Mouse (Mus musculus) embryo, embryonic 11 days (tissue): ENCODE results near the gene Gpc4.

Experiments
- DNase-seq: peaks from one replicate; pipeline ENCODE4 v3.0.0-alpha.2; 2015

The Gpc4 gene

GRCm38 (mm10) chrX:52164738-52165554 is at the start of gene Gpc4:
Gene Gpc4 (minus strand): TSS chrX:52165252.
- DNase-seq: peak; percentile 83

- DNase-seq: peak; percentile 7
Observed at GRCm38 (mm10) chrX:52212846-52213245, 47.8 kb upstream of the Gpc4 start.

- DNase-seq: peak; percentile 49
Observed at GRCm38 (mm10) chrX:52199836-52200235, 34.8 kb upstream of the Gpc4 start.

GRCm38 (mm10) chrX:52193311-52193968 is 28.4 kb upstream of the Gpc4 start:
- peak; percentile 37 for DNase-seq

- DNase-seq: no peak
Observed at GRCm38 (mm10) chrX:52189094-52189493, 24.0 kb upstream of the Gpc4 start.

GRCm38 (mm10) chrX:52183551-52184442 is 18.7 kb upstream of the Gpc4 start:
- DNase-seq: peak; percentile 5

- DNase-seq: no peak
Observed at GRCm38 (mm10) chrX:52181401-52181800, 16.3 kb upstream of the Gpc4 start.

- no peak for DNase-seq
Observed at GRCm38 (mm10) chrX:52177067-52177466, 12.0 kb upstream of the Gpc4 start.

GRCm38 (mm10) chrX:52167519-52168244 is 2.6 kb upstream of the Gpc4 start:
- no peak for DNase-seq

GRCm38 (mm10) chrX:52165555-52165938 is 495 bp upstream of the Gpc4 start:
- DNase-seq: no peak

GRCm38 (mm10) chrX:52164134-52164737 is 816 bp downstream of the Gpc4 start:
- peak; percentile 28 for DNase-seq

GRCm38 (mm10) chrX:52163418-52164133 is 1.5 kb downstream of the Gpc4 start:
- DNase-seq: peak; percentile 14

GRCm38 (mm10) chrX:52162756-52163155 is 2.3 kb downstream of the Gpc4 start:
- DNase-seq: no peak

- no peak for DNase-seq
Observed at GRCm38 (mm10) chrX:52162206-52162605, 2.8 kb downstream of the Gpc4 start.

GRCm38 (mm10) chrX:52159621-52160020 is 5.4 kb downstream of the Gpc4 start:
- DNase-seq: no peak

- DNase-seq: no peak
Observed at GRCm38 (mm10) chrX:52155408-52155953, 9.6 kb downstream of the Gpc4 start.

GRCm38 (mm10) chrX:52154821-52155220 is 10.2 kb downstream of the Gpc4 start:
- no peak for DNase-seq

GRCm38 (mm10) chrX:52153451-52153850 is 11.6 kb downstream of the Gpc4 start:
- no peak for DNase-seq

- DNase-seq: no peak
Observed at GRCm38 (mm10) chrX:52152961-52153360, 12.1 kb downstream of the Gpc4 start.

GRCm38 (mm10) chrX:52151555-52151954 is 13.5 kb downstream of the Gpc4 start:
- DNase-seq: no peak

GRCm38 (mm10) chrX:52151100-52151499 is 14.0 kb downstream of the Gpc4 start:
- DNase-seq: no peak
